Mouse (Mus musculus) ovary, adult 2 months (tissue): ENCODE data around the gene Rtbdn. TPM values are rescaled to one million over a fixed set of nuclear protein-coding genes. Genes with fewer than 3 reads are reported as not detected.

Source experiments
- polyA plus RNA-seq: library from polyadenylated mRNA; depleted of rRNA; stranded (reverse); fragments of >200 nt; gene quantifications from 2 replicates; pipeline ENCODE4 v1.2.3, GENCODE M21; 2012; rRNA removed

Rtbdn gene
- 0.12 and 0.22 TPM in 2 replicates for polyA plus RNA-seq

GRCm38 (mm10) chr8:84946528-84947240 is at the start of gene Rtbdn:
Rtbdn (plus strand) TSS chr8:84946991.

DNA sequence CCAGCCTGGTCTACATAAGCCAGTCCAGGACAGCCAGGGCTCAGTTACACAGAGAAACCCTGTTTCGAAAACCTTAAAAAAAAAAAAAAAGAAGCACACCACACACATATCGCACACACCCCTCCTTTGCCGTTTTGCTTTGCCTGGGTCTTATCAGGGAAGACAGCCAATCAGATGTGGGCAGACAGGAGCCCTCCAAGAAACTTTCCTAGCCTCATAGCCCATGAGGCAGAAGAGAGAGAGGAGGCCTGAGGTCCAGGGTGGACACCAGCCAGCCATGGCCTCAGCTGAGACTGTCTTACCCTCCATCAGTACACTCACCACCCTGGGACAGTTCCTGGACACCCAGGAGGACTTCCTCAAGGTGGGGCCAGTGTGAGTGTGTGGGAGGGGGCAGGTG is 45.0 kb upstream of the Rtbdn start, which contains the start of gene Klf1:
Gene Klf1 (plus strand): TSS at position 177 of the 400 bp plus-strand sequence.

DNA sequence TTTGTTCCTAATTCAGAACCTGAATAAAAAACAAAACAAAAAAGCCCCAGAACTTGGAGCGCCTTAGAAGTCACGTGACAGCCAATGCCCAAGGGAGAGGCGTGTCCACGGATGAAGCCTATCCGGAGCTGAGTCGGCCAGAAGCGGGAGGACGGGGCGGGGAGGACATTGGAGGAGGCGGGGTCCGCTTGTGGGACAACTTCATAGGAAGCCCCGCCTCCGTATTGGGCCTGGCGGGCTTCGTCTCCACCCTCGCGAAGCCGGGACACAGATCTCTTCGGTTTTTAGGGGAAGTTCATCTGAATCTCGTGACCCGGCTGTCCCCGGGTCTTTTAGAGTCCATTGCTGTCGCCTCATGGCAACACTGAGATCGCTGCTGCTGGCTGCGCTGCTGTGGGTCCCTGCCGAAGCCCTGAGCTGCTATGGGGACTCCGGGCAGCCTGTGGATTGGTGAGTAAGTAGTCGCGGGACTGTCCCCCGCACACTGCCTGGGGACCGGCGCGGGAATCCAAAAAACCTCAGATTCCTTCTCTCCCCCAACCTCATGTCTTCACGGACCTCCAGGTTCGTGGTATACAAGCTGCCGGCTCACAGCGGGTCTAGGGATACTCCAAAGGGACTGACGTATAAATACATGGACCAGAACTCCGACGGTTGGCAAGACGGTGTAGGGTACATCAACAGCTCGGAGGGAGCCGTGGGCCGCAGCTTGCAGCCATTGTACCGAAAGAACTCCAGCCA is 38.2 kb upstream of the Rtbdn start, which contains the start of gene Dnase2a:
Gene Dnase2a (plus strand): TSS at position 140 of the 741 bp plus-strand sequence.

GRCm38 (mm10) chr8:84936962-84937546 is 9.7 kb upstream of the Rtbdn start, which contains the start of gene Mast1:
Mast1 (minus strand) TSS chr8:84937359.

GRCm38 (mm10) chr8:84969241-84970134 is 22.7 kb downstream of the Rtbdn start, which contains the start of the genes Gm49661, Prdx2 and Rnaseh2a:
Gm49661 (minus strand) TSS chr8:84969433.
Prdx2 (plus strand) TSS chr8:84969587.
Rnaseh2a (minus strand) TSS chr8:84969767.

DNA sequence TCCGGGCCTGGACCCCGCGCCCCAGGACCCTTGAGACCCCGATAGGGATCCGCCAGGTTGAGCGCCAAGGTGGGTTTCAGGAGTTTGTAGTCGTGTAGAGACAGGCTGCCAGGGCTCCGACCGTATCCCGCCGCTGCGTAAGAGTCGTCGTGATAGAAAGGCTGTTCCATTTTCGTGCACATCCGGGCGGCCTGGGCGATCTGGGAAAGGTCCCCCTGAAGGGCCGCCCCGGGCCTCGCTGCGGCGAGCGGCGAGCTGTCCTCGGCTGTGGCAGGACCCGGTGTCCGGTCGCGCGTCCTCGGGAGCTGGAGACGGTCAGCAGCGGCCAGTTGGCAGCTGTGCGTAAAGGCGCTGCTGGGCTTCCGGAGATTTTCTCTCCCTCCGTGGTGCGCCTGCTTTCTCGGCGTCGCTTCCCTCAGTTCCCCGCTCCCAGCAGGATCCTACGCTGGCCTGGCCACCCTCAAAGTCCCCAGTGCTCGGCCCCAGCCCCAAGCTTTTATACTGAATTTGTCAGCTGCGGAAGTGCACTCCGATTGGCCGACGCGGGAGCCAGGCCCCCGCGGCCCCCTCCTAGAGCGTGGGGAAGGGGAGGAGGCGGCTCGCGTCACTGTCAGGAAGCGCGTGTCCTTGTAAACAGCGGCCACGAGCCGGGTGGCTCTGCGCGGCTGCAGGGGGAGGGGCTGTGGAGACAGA is 31.6 kb downstream of the Rtbdn start, which contains the start of gene Junb:
Gene Junb (minus strand): TSS at position 471 of the 693 bp plus-strand sequence.

GRCm38 (mm10) chr8:84990349-84990748 is 43.6 kb downstream of the Rtbdn start, which contains the start of gene Hook2:
Hook2 (plus strand) TSS chr8:84990603.

Other genes with a start within 250 kb of the Rtbdn start
- 7.4 and 9.1 TPM in 2 replicates for gene Lyl1, start 245.5 kb upstream of the Rtbdn start, polyA plus RNA-seq
- gene G430095P16Rik, start 224.0 kb upstream of the Rtbdn start, polyA plus RNA-seq = 0.33 and 0.97 TPM in 2 replicates
- 78.5 and 79.3 TPM in 2 replicates for gene Nfix, start 146.6 kb upstream of the Rtbdn start, polyA plus RNA-seq
- 2.2 and 3.9 TPM in 2 replicates for gene Dand5, start 124.2 kb upstream of the Rtbdn start, polyA plus RNA-seq
- gene Gadd45gip1, start 115.5 kb upstream of the Rtbdn start, polyA plus RNA-seq = 111 and 172 TPM in 2 replicates
- 67.1 and 86.6 TPM in 2 replicates for gene Rad23a, start 106.3 kb upstream of the Rtbdn start, polyA plus RNA-seq
- gene Calr, start 100.1 kb upstream of the Rtbdn start, polyA plus RNA-seq = 235 and 272 TPM in 2 replicates
- 62.9 and 83.9 TPM in 2 replicates for gene Farsa, start 90.0 kb upstream of the Rtbdn start, polyA plus RNA-seq
- gene Syce2, start 74.9 kb upstream of the Rtbdn start, polyA plus RNA-seq = 9.6 and 13.0 TPM in 2 replicates
- 119 and 170 TPM in 2 replicates for gene Gcdh, start 53.1 kb upstream of the Rtbdn start, polyA plus RNA-seq
- 0.68 and 1.3 TPM in 2 replicates for gene Klf1, start 45.1 kb upstream of the Rtbdn start, polyA plus RNA-seq
- gene Dnase2a, start 38.4 kb upstream of the Rtbdn start, polyA plus RNA-seq = 14.7 and 22.8 TPM in 2 replicates
- gene Mast1, start 9.6 kb upstream of the Rtbdn start, polyA plus RNA-seq = 0.17 and 0.18 TPM in 2 replicates
- gene Gm49661, start 22.4 kb downstream of the Rtbdn start, polyA plus RNA-seq = 3.0 and 4.6 TPM in 2 replicates
- 272 and 313 TPM in 2 replicates for gene Prdx2, start 22.6 kb downstream of the Rtbdn start, polyA plus RNA-seq
- gene Rnaseh2a, start 22.8 kb downstream of the Rtbdn start, polyA plus RNA-seq = 71.9 and 104 TPM in 2 replicates
- 88.0 and 111 TPM in 2 replicates for gene Junb, start 31.7 kb downstream of the Rtbdn start, polyA plus RNA-seq
- 12.0 and 13.4 TPM in 2 replicates for gene Hook2, start 43.6 kb downstream of the Rtbdn start, polyA plus RNA-seq
- gene Best2, start 67.5 kb downstream of the Rtbdn start, polyA plus RNA-seq = 0.08 and 0.13 TPM in 2 replicates
- 160 and 216 TPM in 2 replicates for gene Asna1, start 78.3 kb downstream of the Rtbdn start, polyA plus RNA-seq
- 134 and 160 TPM in 2 replicates for gene Trir, start 79.8 kb downstream of the Rtbdn start, polyA plus RNA-seq
- gene Tnpo2, start 89.9 kb downstream of the Rtbdn start, polyA plus RNA-seq = 109 and 112 TPM in 2 replicates
- gene Fbxw9, start 113.1 kb downstream of the Rtbdn start, polyA plus RNA-seq = 90.1 and 104 TPM in 2 replicates
- 1.8 and 2.4 TPM in 2 replicates for gene Gm5741, start 121.0 kb downstream of the Rtbdn start, polyA plus RNA-seq
- 76.3 and 84.0 TPM in 2 replicates for gene Dhps, start 124.8 kb downstream of the Rtbdn start, polyA plus RNA-seq
- 138 and 173 TPM in 2 replicates for gene Wdr83os, start 133.7 kb downstream of the Rtbdn start, polyA plus RNA-seq
- gene Wdr83, start 134.3 kb downstream of the Rtbdn start, polyA plus RNA-seq = 36.8 and 41.0 TPM in 2 replicates
- 58.0 and 71.1 TPM in 2 replicates for gene Man2b1, start 136.3 kb downstream of the Rtbdn start, polyA plus RNA-seq
- gene Zfp791, start 176.1 kb downstream of the Rtbdn start, polyA plus RNA-seq = 0.41 and 0.56 TPM in 2 replicates
- not detected in 2 replicates for gene Cks1brt, start 204.9 kb downstream of the Rtbdn start, polyA plus RNA-seq